Mouse (Mus musculus) embryo, embryonic 11 days (tissue): Measurements from ENCODE around the gene Itpr1.

ENCODE experiments used
- DNase-seq: peaks from one replicate; pipeline ENCODE4 v3.0.0-alpha.2; 2015

The Itpr1 gene

GRCm38 (mm10) chr6:108282131-108282530, 69.2 kb downstream of the Itpr1 start:
- no peak for DNase-seq

GRCm38 (mm10) chr6:108282621-108283020, 69.7 kb downstream of the Itpr1 start:
- no peak for DNase-seq

GRCm38 (mm10) chr6:108284688-108285087, 71.8 kb downstream of the Itpr1 start:
- no peak for DNase-seq

GRCm38 (mm10) chr6:108288979-108289378, 76.1 kb downstream of the Itpr1 start:
- DNase-seq, result no peak

- DNase-seq, result no peak
Measured at GRCm38 (mm10) chr6:108290978-108291377, 78.1 kb downstream of the Itpr1 start.

- no peak for DNase-seq
Measured at GRCm38 (mm10) chr6:108291556-108291955, 78.7 kb downstream of the Itpr1 start.

- no peak for DNase-seq
Measured at GRCm38 (mm10) chr6:108301856-108302255, 89.0 kb downstream of the Itpr1 start.

- DNase-seq, result no peak
Measured at GRCm38 (mm10) chr6:108303619-108304567, 91.0 kb downstream of the Itpr1 start.

GRCm38 (mm10) chr6:108305171-108305779, 92.4 kb downstream of the Itpr1 start:
- peak; percentile 41 for DNase-seq

- peak; percentile 31 for DNase-seq
Measured at GRCm38 (mm10) chr6:108306240-108306639, 93.3 kb downstream of the Itpr1 start.

- DNase-seq, result no peak
Measured at GRCm38 (mm10) chr6:108306910-108307584, 94.2 kb downstream of the Itpr1 start.

GRCm38 (mm10) chr6:108307770-108308169, 94.9 kb downstream of the Itpr1 start:
- no peak for DNase-seq

GRCm38 (mm10) chr6:108309391-108310182, 96.7 kb downstream of the Itpr1 start:
- DNase-seq, result peak; percentile 12

GRCm38 (mm10) chr6:108313056-108313455, 100.2 kb downstream of the Itpr1 start:
- no peak for DNase-seq

GRCm38 (mm10) chr6:108313997-108314396, 101.1 kb downstream of the Itpr1 start:
- no peak for DNase-seq

GRCm38 (mm10) chr6:108316268-108316824, 103.5 kb downstream of the Itpr1 start:
- DNase-seq, result no peak

- DNase-seq, result no peak
Measured at GRCm38 (mm10) chr6:108316951-108317350, 104.1 kb downstream of the Itpr1 start.

- no peak for DNase-seq
Measured at GRCm38 (mm10) chr6:108321653-108322052, 108.8 kb downstream of the Itpr1 start.

- DNase-seq, result no peak
Measured at GRCm38 (mm10) chr6:108324464-108325025, 111.6 kb downstream of the Itpr1 start.

- DNase-seq, result no peak
Measured at GRCm38 (mm10) chr6:108325400-108325799, 112.5 kb downstream of the Itpr1 start.

GRCm38 (mm10) chr6:108325948-108326411, 113.1 kb downstream of the Itpr1 start:
- no peak for DNase-seq

- no peak for DNase-seq
Measured at GRCm38 (mm10) chr6:108326751-108327161, 113.9 kb downstream of the Itpr1 start.
